Mouse (Mus musculus): ENCODE measurements around the gene Sorl1. TPM values are rescaled to one million over a fixed set of nuclear protein-coding genes. Genes with fewer than 3 reads are reported as not detected.

Sorl1 gene
- total and polyA plus RNA-seq, 2 experiments from 2014 or later: 1.1 to 12.9 TPM

DNA sequence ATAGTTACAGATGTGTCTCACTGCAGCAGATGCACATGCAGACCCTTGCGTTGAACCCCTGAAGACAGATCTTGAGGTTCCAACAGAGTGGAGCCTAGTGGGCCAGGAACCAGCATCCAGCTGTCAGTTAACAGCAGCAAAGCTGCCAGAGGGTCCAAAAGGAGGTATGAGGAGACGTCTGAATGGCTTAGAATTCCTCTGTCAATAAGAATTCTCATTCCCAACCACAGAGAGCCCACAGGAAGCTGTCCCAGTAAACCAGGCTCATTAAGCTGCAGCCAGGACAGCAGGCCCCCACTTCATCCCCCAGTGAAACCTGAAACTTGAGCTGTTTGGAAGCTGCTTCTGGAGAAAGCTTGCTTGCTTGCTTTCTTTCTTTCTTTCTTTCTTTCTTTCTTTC, 200.0 kb downstream of the Sorl1 start:
- Histone ChIP-seq H3K4me3 (ENCODE audit: low read depth, low read length) (no peak overlapping the region), H3K9ac (replicated peaks; ENCODE audit: low read depth, low read length) (no peak overlapping the region), H3K9me3 (replicated peaks; ENCODE audit: control insufficient read depth, low read length) (no peaks in the 10 kb centered on the region), H3K27me3 (ENCODE audit: control insufficient read depth, insufficient read depth, low read length) (no peaks in the 10 kb centered on the region), H3K36me3 (replicated peaks; ENCODE audit: control insufficient read depth, insufficient read depth, low read length) (no peaks in the 10 kb centered on the region), H3K4me1 (ENCODE audit: control insufficient read depth, insufficient read depth) (0 out of 2 replicates have a peak, but pooled peaks cover 4% of the 10 kb centered on the region), H3K27ac (ENCODE audit: low read depth) (no peak overlapping the region), H3K4me2 (ENCODE audit: low read depth, low read length) (no peak overlapping the region)
- DNase-seq (ENCODE audit: low spot score) (no peak), ATAC-seq (ENCODE audit: insufficient read depth, low read depth) (no peak)
- TF ChIP-seq CTCF (IDR thresholded peaks at IDR 0.05; ENCODE audit: low read depth): no peak
- TF ChIP-seq EP300 (IDR thresholded peaks at IDR 0.05; ENCODE audit: low read depth): no peak
- WGBS: 59% methylated on average over 2 of the region's 2 CpGs

DNA sequence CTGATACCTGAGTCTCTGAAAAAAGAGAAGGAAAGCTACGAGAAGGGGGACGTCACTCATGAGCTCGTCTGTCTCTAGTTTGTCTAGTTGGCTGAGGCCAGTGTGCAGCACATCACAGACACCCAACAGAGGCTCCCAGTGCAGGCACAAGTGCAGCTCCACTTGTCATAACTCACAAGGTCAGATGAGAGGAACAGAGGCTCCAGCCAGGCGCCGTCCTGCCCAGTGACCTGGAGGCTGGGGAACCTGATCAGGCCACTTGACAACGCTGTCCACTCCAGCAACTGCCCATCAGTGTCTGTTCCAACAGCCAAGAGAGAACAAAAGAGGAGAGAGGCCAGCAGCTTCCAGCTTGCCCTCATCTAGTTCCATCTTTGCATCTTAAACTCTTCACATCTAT, 201.7 kb downstream of the Sorl1 start:
- no peaks in the 10 kb centered on the region for H3K36me3 ChIP-seq (replicated peaks; ENCODE audit: control insufficient read depth, insufficient read depth, low read length)
- H3K27ac ChIP-seq (ENCODE audit: low read depth): no peak overlapping the region
- H3K4me3 ChIP-seq (ENCODE audit: low read depth, low read length): no peak overlapping the region
- DNase-seq (ENCODE audit: low spot score) (no peak), ATAC-seq (ENCODE audit: insufficient read depth, low read depth) (no peak)
- WGBS: 41% methylated on average over 6 of the region's 6 CpGs
- H3K4me1 ChIP-seq (ENCODE audit: control insufficient read depth, insufficient read depth): 0 out of 2 replicates have a peak, but pooled peaks cover 4% of the 10 kb centered on the region
- TF ChIP-seq CTCF (IDR thresholded peaks at IDR 0.05; ENCODE audit: low read depth) (no peak), EP300 (IDR thresholded peaks at IDR 0.05; ENCODE audit: low read depth) (no peak)
- H3K4me2 ChIP-seq (ENCODE audit: low read depth, low read length): no peak overlapping the region
- no peak overlapping the region for H3K9ac ChIP-seq (replicated peaks; ENCODE audit: low read depth, low read length)
- H3K27me3 ChIP-seq (ENCODE audit: control insufficient read depth, insufficient read depth, low read length): no peaks in the 10 kb centered on the region
- no peaks in the 10 kb centered on the region for H3K9me3 ChIP-seq (replicated peaks; ENCODE audit: control insufficient read depth, low read length)

DNA sequence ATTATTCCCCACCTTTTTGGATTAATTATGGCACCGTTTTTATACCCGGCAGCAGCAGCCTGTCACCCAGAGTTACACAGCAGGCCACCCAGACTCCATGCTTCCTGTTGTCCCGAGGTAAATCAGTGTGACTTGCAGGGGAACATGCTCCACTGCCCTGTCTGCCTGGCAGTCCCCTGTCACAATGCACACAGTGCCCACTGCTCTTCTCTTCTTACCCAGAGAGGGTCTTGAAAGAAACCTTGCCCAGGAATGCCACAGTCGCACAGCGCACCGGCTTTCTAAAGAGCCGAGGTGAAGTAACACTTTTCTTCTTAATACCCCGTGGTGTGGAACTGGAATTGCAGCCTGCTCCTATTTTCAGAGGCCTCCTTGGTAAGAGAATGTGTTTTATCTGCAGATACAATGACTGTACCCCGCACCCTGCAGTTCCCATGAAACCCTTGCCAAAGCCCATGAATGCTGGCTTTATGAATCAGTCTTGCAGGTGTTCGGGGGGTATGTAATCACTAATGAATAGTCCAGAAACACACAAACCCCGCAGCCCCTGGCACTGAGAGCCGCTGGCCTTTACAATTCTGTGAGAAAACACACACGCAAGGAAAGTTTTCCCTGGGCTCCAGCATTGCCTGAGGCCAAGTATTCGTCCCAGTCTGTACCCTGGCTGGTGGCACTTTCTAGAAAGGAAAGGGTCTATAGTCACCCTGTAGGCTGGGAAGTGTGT, 205.3 kb downstream of the Sorl1 start:
- Histone ChIP-seq H3K4me1 (ENCODE audit: control insufficient read depth, insufficient read depth) (0 out of 2 replicates have a peak, but pooled peaks cover 4% of the 10 kb centered on the region), H3K36me3 (replicated peaks; ENCODE audit: control insufficient read depth, insufficient read depth, low read length) (no peaks in the 10 kb centered on the region), H3K27me3 (ENCODE audit: control insufficient read depth, insufficient read depth, low read length) (no peaks in the 10 kb centered on the region), H3K4me2 (ENCODE audit: low read depth, low read length) (no peak overlapping the region), H3K4me3 (ENCODE audit: low read depth, low read length) (no peak overlapping the region), H3K9ac (replicated peaks; ENCODE audit: low read depth, low read length) (no peak overlapping the region), H3K27ac (ENCODE audit: low read depth) (no peak overlapping the region), H3K9me3 (replicated peaks; ENCODE audit: control insufficient read depth, low read length) (no peaks in the 10 kb centered on the region)
- ATAC-seq (ENCODE audit: insufficient read depth, low read depth) (no peak), DNase-seq (ENCODE audit: low spot score) (no peak)
- TF ChIP-seq CTCF (IDR thresholded peaks at IDR 0.05; ENCODE audit: low read depth) (no peak), EP300 (IDR thresholded peaks at IDR 0.05; ENCODE audit: low read depth) (no peak)
- 52% methylated on average over 14 of the region's 14 CpGs for WGBS

- Histone ChIP-seq H3K9me3 (replicated peaks; ENCODE audit: control insufficient read depth, low read length) (no peaks in the 10 kb centered on the region), H3K4me3 (ENCODE audit: low read depth, low read length) (no peak overlapping the region), H3K9ac (replicated peaks; ENCODE audit: low read depth, low read length) (no peak overlapping the region), H3K27ac (ENCODE audit: low read depth) (no peak overlapping the region), H3K4me1 (ENCODE audit: control insufficient read depth, insufficient read depth) (0 out of 2 replicates have a peak, but pooled peaks cover 4% of the 10 kb centered on the region), H3K36me3 (replicated peaks; ENCODE audit: control insufficient read depth, insufficient read depth, low read length) (no peaks in the 10 kb centered on the region), H3K4me2 (ENCODE audit: low read depth, low read length) (no peak overlapping the region), H3K27me3 (ENCODE audit: control insufficient read depth, insufficient read depth, low read length) (no peaks in the 10 kb centered on the region)
- 71% methylated on average over 4 of the region's 4 CpGs for WGBS
- DNase-seq (ENCODE audit: low spot score) (no peak), ATAC-seq (ENCODE audit: insufficient read depth, low read depth) (no peak)
- TF ChIP-seq EP300 (IDR thresholded peaks at IDR 0.05; ENCODE audit: low read depth) (no peak), CTCF (IDR thresholded peaks at IDR 0.05; ENCODE audit: low read depth) (no peak)
Measured at GRCm38 (mm10) chr9:41918155-41918554, 205.9 kb downstream of the Sorl1 start.

DNA sequence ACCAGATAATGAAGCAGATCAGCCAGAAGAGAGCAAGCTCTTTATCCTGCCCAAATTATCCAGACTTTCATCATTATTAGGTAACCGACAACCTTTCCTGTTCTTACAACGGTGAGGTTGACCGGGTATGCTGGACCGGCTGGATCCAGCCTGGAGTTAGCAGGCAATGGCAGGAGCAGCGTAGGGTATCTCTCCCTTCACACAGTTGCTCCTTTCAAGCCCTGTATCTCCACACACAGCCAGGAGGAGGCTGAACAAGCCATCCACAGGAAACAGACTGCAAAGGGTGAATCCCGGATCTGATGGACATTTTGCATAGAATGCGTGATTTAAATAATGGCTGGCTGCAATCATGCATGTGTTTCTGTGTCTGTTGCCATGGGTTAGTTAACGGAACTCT, 208.5 kb downstream of the Sorl1 start:
- Histone ChIP-seq H3K4me3 (ENCODE audit: low read depth, low read length) (no peak overlapping the region), H3K36me3 (replicated peaks; ENCODE audit: control insufficient read depth, insufficient read depth, low read length) (no peaks in the 10 kb centered on the region), H3K4me1 (ENCODE audit: control insufficient read depth, insufficient read depth) (no peaks in the 10 kb centered on the region), H3K4me2 (ENCODE audit: low read depth, low read length) (no peak overlapping the region), H3K9ac (replicated peaks; ENCODE audit: low read depth, low read length) (no peak overlapping the region), H3K9me3 (replicated peaks; ENCODE audit: control insufficient read depth, low read length) (no peaks in the 10 kb centered on the region), H3K27me3 (ENCODE audit: control insufficient read depth, insufficient read depth, low read length) (no peaks in the 10 kb centered on the region), H3K27ac (ENCODE audit: low read depth) (no peak overlapping the region)
- no peak for DNase-seq (ENCODE audit: low spot score)
- ATAC-seq (ENCODE audit: insufficient read depth, low read depth): no peak
- TF ChIP-seq CTCF (IDR thresholded peaks at IDR 0.05; ENCODE audit: low read depth) (no peak), EP300 (IDR thresholded peaks at IDR 0.05; ENCODE audit: low read depth) (no peak)
- 81% methylated on average over 8 of the region's 8 CpGs for WGBS

Other genes with a start within 250 kb of the Sorl1 start
- gene Sc5d, start 140.0 kb upstream of the Sorl1 start, total RNA-seq (2014; rRNA removed; ENCODE audit: low replicate concordance): 18.4 and 40.3 TPM in 2 replicates
- gene Sc5d, start 140.0 kb upstream of the Sorl1 start, polyA plus RNA-seq (2015; fragmentation: Nextera tagmentation; extraction: Ambion mirVana): 19.1 and 20.4 TPM in 2 replicates

Data from heart, postnatal 0 days (tissue).